Mouse (Mus musculus): ENCODE measurements around the gene Mageb18.

GRCm38 (mm10) chrX:92460496-92460895 lies 138.9 kb downstream of the Mageb18 start:
- TF ChIP-seq CTCF (IDR thresholded peaks at IDR 0.05; ENCODE audit: control insufficient read depth, insufficient read depth, low read length) (no peak), POLR2A (IDR thresholded peaks at IDR 0.05; ENCODE audit: borderline replicate concordance, control insufficient read depth, low read depth, low read length) (no peak)

Measured in bone marrow, adult 2 months (tissue).